Mouse (Mus musculus): ENCODE measurements at regions not wholly inside any gene's neighbourhood (a gene's known extent, or its start where the extent isn't known, plus 50 kb on each side); places are given as distances from the start of the nearest gene placed in this dataset.

GRCm38 (mm10) chr16:30732770-30733415 is 133.4 kb downstream of the Fam43a start:
- TF ChIP-seq CTCF (conservative IDR thresholded peaks at IDR 0.05; ENCODE audit: low read length), result no peak
- no peak for TF ChIP-seq POU5F1 (IDR thresholded peaks at IDR 0.05; ENCODE audit: borderline replicate concordance, low read length)
